Mouse (Mus musculus) ES-Bruce4 (cell line): ENCODE measurements around the gene Brms1.

Experiments
- CTCF ChIP-seq: IDR thresholded peaks from one replicate; pipeline ENCODE4 v1.8.1; 2011; ENCODE audit warnings: low read depth, low read length
- POLR2A ChIP-seq: IDR thresholded peaks from one replicate; pipeline ENCODE4 v1.8.1; 2011; ENCODE audit warnings: low read length; ENCODE audit not compliant: insufficient read depth

DNA sequence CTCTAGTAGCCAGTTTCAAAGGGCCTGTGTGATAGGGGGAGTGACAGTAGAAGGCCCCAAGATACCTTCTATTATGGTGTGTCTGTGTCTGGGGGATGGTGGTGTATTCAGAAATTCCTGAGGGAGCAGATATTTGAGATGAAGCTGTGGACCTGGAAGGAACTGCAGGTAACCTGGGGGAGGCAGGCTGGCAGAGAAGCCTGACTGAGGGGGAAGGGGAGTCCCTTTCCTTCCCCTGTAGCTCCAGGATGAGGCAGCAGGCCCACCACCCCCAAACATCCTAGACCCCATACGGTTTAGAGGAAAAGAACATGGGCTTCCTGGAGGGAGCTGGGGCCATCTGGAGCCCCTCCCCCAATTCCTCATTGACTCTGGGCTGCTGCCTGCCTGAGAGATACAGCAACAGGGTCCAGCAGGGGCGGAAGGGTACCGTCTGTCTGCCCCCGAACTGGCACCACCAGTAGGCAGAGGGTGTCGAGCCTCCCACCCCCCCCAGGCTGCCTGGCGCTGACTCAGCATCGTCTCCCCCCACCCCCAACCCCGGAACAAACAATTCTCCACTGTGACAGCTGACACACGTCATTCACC, 54.8 kb downstream of the Brms1 start:
- TF ChIP-seq CTCF (no peak), POLR2A (no peak)
